Mouse (Mus musculus) effector memory CD4-positive, alpha-beta T cell, adult 7 months (primary cell): Measurements from ENCODE around the gene Txn2. TPM values are rescaled to one million over a fixed set of nuclear protein-coding genes. Genes with fewer than 3 reads are reported as not detected.

Source experiments
- polyA plus RNA-seq: library from polyadenylated mRNA; unstranded; fragments of 100-300 nt; shearing (Covaris generic); gene quantifications from one replicate; pipeline ENCODE4 v1.2.1, GENCODE M21; 2017

The Txn2 gene
- polyA plus RNA-seq: 139 TPM

DNA sequence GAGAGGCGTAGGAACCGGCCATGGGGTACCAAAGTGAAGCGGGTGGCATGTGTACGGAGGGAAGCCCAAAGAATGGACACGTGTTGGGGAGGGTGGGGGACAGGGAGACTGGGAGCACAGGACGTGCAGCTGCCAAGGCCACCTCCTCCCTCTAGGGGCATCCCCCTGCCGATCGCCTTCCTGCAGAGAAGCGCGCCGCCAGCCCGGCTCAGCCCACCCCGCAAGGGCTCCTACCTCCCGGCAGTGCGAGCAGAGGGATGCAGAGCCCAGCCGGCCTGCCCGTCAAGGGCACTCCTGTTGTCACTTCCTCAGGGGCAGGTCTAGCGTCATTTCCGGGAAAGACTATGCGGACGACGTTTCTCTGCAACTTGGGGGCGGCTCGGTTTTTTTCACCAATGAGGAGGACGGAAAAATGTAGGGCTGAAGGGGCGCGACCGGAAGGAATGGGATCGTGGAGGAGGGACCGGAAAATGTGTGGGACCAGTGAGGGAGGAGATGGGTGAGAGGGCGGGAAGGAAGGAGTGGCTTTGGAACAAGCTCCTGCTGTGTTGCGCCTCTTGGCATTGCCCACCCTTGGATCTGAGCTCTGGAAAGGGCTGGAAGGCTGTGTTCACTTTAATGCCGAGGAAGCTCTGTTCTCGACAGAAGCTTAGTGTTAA lies at the start of gene Txn2:
TSS of gene Txn2 (minus strand) at position 334 of the 659 bp plus-strand sequence.

DNA sequence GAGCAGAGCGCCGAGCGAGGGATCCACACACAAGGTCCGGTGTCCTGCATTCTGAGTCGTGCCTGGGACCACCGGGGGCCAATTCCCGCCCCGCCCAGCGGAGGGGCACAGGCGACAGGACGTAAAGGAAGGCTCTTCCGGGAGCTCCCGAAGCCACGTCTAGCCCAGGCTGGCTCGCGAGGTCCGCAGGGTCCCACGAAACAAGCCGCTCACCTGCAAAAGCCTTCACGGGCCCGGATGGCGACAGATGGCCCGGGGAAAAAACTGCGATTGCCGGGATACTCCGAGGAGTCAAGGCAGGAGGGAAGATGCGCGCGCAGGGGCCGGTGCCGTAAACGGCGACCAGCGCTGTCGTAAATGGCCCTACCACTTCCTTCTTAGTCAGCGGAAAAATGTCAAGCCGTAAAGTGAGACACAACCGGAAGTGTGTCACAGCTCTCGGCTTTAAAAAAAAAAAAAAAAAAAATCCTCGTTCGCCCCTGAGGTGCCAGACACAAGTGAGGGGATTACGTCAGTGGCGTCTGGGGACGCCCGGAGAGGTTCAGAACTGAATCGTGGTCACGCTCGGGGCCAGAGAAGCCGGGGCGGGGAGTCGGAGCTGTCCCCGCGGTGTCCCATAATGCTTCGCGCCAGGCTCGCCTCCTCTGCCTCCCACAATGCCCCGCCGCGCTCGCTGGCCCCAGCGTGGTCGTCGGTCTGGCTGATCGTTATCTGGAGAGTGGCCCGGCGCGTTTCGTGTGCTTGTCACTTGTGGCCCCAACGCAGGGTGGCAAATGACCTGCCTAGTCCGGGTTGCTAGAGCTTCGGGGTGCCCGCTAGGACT lies 41.9 kb upstream of the Txn2 start, which contains the start of gene Eif3d:
TSS of gene Eif3d (minus strand) at position 344 of the 823 bp plus-strand sequence.

DNA sequence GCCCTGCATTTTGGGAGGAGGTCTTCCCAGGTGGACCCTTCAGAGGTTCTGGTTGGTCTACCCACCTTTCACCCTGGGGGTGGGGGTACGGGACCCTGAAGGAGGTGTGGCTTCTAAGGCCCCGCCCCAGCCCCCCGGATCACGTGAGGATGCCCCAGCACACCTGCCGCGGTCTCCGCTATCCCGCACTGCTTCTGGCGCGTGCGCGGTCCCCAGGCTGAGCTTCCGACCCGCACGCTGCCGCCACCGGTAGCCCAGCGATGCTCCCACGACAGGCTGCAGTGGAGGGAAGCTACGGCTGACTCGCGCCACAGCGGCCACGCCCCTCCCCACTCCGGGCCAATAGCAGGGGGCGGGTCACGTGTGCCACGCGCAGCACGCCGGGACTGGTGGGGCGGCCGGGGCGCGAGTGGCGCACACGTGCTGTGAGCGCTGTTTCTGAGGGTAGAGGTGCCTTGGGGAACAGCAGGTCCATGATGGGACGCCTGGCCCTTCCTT lies 27.6 kb upstream of the Txn2 start, which contains the start of gene Foxred2:
TSS of gene Foxred2 (minus strand) at position 319 of the 498 bp plus-strand sequence.

Other genes with a start within 250 kb of the Txn2 start
- gene Apol7e, start 230.1 kb downstream of the Txn2 start, polyA plus RNA-seq: 130 TPM
- not detected for gene Apol9b, start 200.0 kb downstream of the Txn2 start, polyA plus RNA-seq
- gene Apol8, start 172.0 kb downstream of the Txn2 start, polyA plus RNA-seq: not detected
- 212 TPM for gene Myh9, start 86.8 kb downstream of the Txn2 start, polyA plus RNA-seq
- gene Foxred2, start 27.7 kb upstream of the Txn2 start, polyA plus RNA-seq: 4.5 TPM
- gene Eif3d, start 41.8 kb upstream of the Txn2 start, polyA plus RNA-seq: 167 TPM
- gene Cacng2, start 191.0 kb upstream of the Txn2 start, polyA plus RNA-seq: 0.11 TPM
- 37.8 TPM for gene Ift27, start 245.1 kb upstream of the Txn2 start, polyA plus RNA-seq